Mouse (Mus musculus): ENCODE results near the gene Lysmd4. TPM values are rescaled to one million over a fixed set of nuclear protein-coding genes. Genes with fewer than 3 reads are reported as not detected.

Gene Lysmd4
- polyA plus RNA-seq, 1 experiment from 2014 or later: 26.9 TPM

- Histone ChIP-seq H3K27ac (ENCODE audit: low read depth, low read length) (no peak overlapping the region), H3K4me2 (ENCODE audit: low read length) (no peak overlapping the region), H3K36me3 (ENCODE audit: control insufficient read depth, insufficient read depth, low read length) (no peaks in the 10 kb centered on the region), H3K27me3 (replicated peaks; ENCODE audit: control insufficient read depth, insufficient read depth, low read length) (no peaks in the 10 kb centered on the region), H3K4me3 (ENCODE audit: low read depth, low read length) (no peak overlapping the region), H3K9ac (ENCODE audit: low read length) (no peak overlapping the region), H3K9me3 (replicated peaks; ENCODE audit: control insufficient read depth, low read length) (no peaks in the 10 kb centered on the region), H3K4me1 (ENCODE audit: control insufficient read depth, insufficient read depth, low read length) (no peaks in the 10 kb centered on the region)
- WGBS: 73% methylated on average over 6 of the region's 6 CpGs
- ATAC-seq (no peak), DNase-seq (ENCODE audit: low spot score) (no peak)
Observed at GRCm38 (mm10) chr7:67210004-67210833, 12.1 kb upstream of the Lysmd4 start.

GRCm38 (mm10) chr7:67211341-67211740, 11.0 kb upstream of the Lysmd4 start:
- H3K4me3 ChIP-seq (ENCODE audit: low read depth, low read length): no peak overlapping the region
- WGBS: 68% methylated on average over 6 of the region's 6 CpGs
- no peaks in the 10 kb centered on the region for H3K27me3 ChIP-seq (replicated peaks; ENCODE audit: control insufficient read depth, insufficient read depth, low read length)
- no peak overlapping the region for H3K27ac ChIP-seq (ENCODE audit: low read depth, low read length)
- ATAC-seq: no peak
- no peaks in the 10 kb centered on the region for H3K9me3 ChIP-seq (replicated peaks; ENCODE audit: control insufficient read depth, low read length)
- no peaks in the 10 kb centered on the region for H3K36me3 ChIP-seq (ENCODE audit: control insufficient read depth, insufficient read depth, low read length)
- no peak overlapping the region for H3K4me2 ChIP-seq (ENCODE audit: low read length)
- no peak for DNase-seq (ENCODE audit: low spot score)
- H3K4me1 ChIP-seq (ENCODE audit: control insufficient read depth, insufficient read depth, low read length): no peaks in the 10 kb centered on the region
- no peak overlapping the region for H3K9ac ChIP-seq (ENCODE audit: low read length)

- no peak overlapping the region for H3K27ac ChIP-seq (ENCODE audit: low read depth, low read length)
- H3K9me3 ChIP-seq (replicated peaks; ENCODE audit: control insufficient read depth, low read length): no peaks in the 10 kb centered on the region
- H3K4me3 ChIP-seq (ENCODE audit: low read depth, low read length): no peak overlapping the region
- DNase-seq (ENCODE audit: low spot score): no peak
- ATAC-seq: no peak
- H3K36me3 ChIP-seq (ENCODE audit: control insufficient read depth, insufficient read depth, low read length): no peaks in the 10 kb centered on the region
- no peak overlapping the region for H3K9ac ChIP-seq (ENCODE audit: low read length)
- no peaks in the 10 kb centered on the region for H3K4me1 ChIP-seq (ENCODE audit: control insufficient read depth, insufficient read depth, low read length)
- H3K27me3 ChIP-seq (replicated peaks; ENCODE audit: control insufficient read depth, insufficient read depth, low read length): no peaks in the 10 kb centered on the region
- H3K4me2 ChIP-seq (ENCODE audit: low read length): no peak overlapping the region
- WGBS: 58% methylated on average over 4 of the region's 4 CpGs
Observed at GRCm38 (mm10) chr7:67211971-67212370, 10.4 kb upstream of the Lysmd4 start.

- ATAC-seq: no peak
- Histone ChIP-seq H3K4me1 (ENCODE audit: control insufficient read depth, insufficient read depth, low read length) (no peaks in the 10 kb centered on the region), H3K4me3 (ENCODE audit: low read depth, low read length) (no peak overlapping the region), H3K9ac (ENCODE audit: low read length) (no peak overlapping the region), H3K27ac (ENCODE audit: low read depth, low read length) (no peak overlapping the region), H3K36me3 (ENCODE audit: control insufficient read depth, insufficient read depth, low read length) (no peaks in the 10 kb centered on the region), H3K27me3 (replicated peaks; ENCODE audit: control insufficient read depth, insufficient read depth, low read length) (no peaks in the 10 kb centered on the region), H3K4me2 (ENCODE audit: low read length) (no peak overlapping the region), H3K9me3 (replicated peaks; ENCODE audit: control insufficient read depth, low read length) (no peaks in the 10 kb centered on the region)
- WGBS: 83% methylated on average over 1 of the region's 1 CpGs
- no peak for DNase-seq (ENCODE audit: low spot score)
Observed at GRCm38 (mm10) chr7:67213589-67213988, 8.8 kb upstream of the Lysmd4 start.

- Histone ChIP-seq H3K27me3 (replicated peaks; ENCODE audit: control insufficient read depth, insufficient read depth, low read length) (no peaks in the 10 kb centered on the region), H3K4me1 (ENCODE audit: control insufficient read depth, insufficient read depth, low read length) (no peaks in the 10 kb centered on the region), H3K4me3 (ENCODE audit: low read depth, low read length) (no peak overlapping the region), H3K9me3 (replicated peaks; ENCODE audit: control insufficient read depth, low read length) (no peaks in the 10 kb centered on the region), H3K9ac (ENCODE audit: low read length) (no peak overlapping the region), H3K4me2 (ENCODE audit: low read length) (no peak overlapping the region), H3K36me3 (ENCODE audit: control insufficient read depth, insufficient read depth, low read length) (no peaks in the 10 kb centered on the region), H3K27ac (ENCODE audit: low read depth, low read length) (no peak overlapping the region)
- ATAC-seq: no peak
- WGBS: 87% methylated on average over 6 of the region's 6 CpGs
- DNase-seq (ENCODE audit: low spot score): no peak
Observed at GRCm38 (mm10) chr7:67216351-67216750, 6.0 kb upstream of the Lysmd4 start.

- no peak overlapping the region for H3K27ac ChIP-seq (ENCODE audit: low read depth, low read length)
- WGBS: 74% methylated on average over 3 of the region's 3 CpGs
- H3K36me3 ChIP-seq (ENCODE audit: control insufficient read depth, insufficient read depth, low read length): no peaks in the 10 kb centered on the region
- H3K9ac ChIP-seq (ENCODE audit: low read length): no peak overlapping the region
- H3K4me3 ChIP-seq (ENCODE audit: low read depth, low read length): no peak overlapping the region
- H3K4me2 ChIP-seq (ENCODE audit: low read length): no peak overlapping the region
- H3K4me1 ChIP-seq (ENCODE audit: control insufficient read depth, insufficient read depth, low read length): peaks cover 2% of the 10 kb centered on the region
- H3K27me3 ChIP-seq (replicated peaks; ENCODE audit: control insufficient read depth, insufficient read depth, low read length): no peaks in the 10 kb centered on the region
- DNase-seq (ENCODE audit: low spot score) (peak; percentile 26), ATAC-seq (no peak; the same call in 1 of the 2 replicates)
- no peaks in the 10 kb centered on the region for H3K9me3 ChIP-seq (replicated peaks; ENCODE audit: control insufficient read depth, low read length)
Observed at GRCm38 (mm10) chr7:67217025-67217424, 5.3 kb upstream of the Lysmd4 start.

- WGBS: 93% methylated on average over 15 of the region's 15 CpGs
- Histone ChIP-seq H3K9ac (ENCODE audit: low read length) (no peak overlapping the region), H3K27ac (ENCODE audit: low read depth, low read length) (no peak overlapping the region), H3K4me1 (ENCODE audit: control insufficient read depth, insufficient read depth, low read length) (peaks cover 17% of the 10 kb centered on the region), H3K27me3 (replicated peaks; ENCODE audit: control insufficient read depth, insufficient read depth, low read length) (no peaks in the 10 kb centered on the region), H3K36me3 (ENCODE audit: control insufficient read depth, insufficient read depth, low read length) (0 out of 2 replicates have a peak, but pooled peaks cover 19% of the 10 kb centered on the region), H3K4me3 (ENCODE audit: low read depth, low read length) (no peak overlapping the region), H3K9me3 (replicated peaks; ENCODE audit: control insufficient read depth, low read length) (no peaks in the 10 kb centered on the region), H3K4me2 (ENCODE audit: low read length) (no peak overlapping the region)
- no peak for DNase-seq (ENCODE audit: low spot score)
- no peak for ATAC-seq
Observed at GRCm38 (mm10) chr7:67225943-67226625, 3.7 kb downstream of the Lysmd4 start.

- DNase-seq (ENCODE audit: low spot score): no peak
- H3K36me3 ChIP-seq (ENCODE audit: control insufficient read depth, insufficient read depth, low read length): peaks cover 27% of the 10 kb centered on the region; the same call in 1 of the 2 replicates
- no peaks in the 10 kb centered on the region for H3K27me3 ChIP-seq (replicated peaks; ENCODE audit: control insufficient read depth, insufficient read depth, low read length)
- H3K27ac ChIP-seq (ENCODE audit: low read depth, low read length): no peak overlapping the region
- no peaks in the 10 kb centered on the region for H3K9me3 ChIP-seq (replicated peaks; ENCODE audit: control insufficient read depth, low read length)
- WGBS: 68% methylated on average over 1 of the region's 1 CpGs
- no peak overlapping the region for H3K4me3 ChIP-seq (ENCODE audit: low read depth, low read length)
- no peak overlapping the region for H3K4me2 ChIP-seq (ENCODE audit: low read length)
- peaks cover 14% of the 10 kb centered on the region for H3K4me1 ChIP-seq (ENCODE audit: control insufficient read depth, insufficient read depth, low read length)
- no peak for ATAC-seq
- H3K9ac ChIP-seq (ENCODE audit: low read length): no peak overlapping the region
Observed at GRCm38 (mm10) chr7:67227538-67227937, 5.2 kb downstream of the Lysmd4 start.

GRCm38 (mm10) chr7:67228390-67228789, 6.0 kb downstream of the Lysmd4 start:
- no peaks in the 10 kb centered on the region for H3K27me3 ChIP-seq (replicated peaks; ENCODE audit: control insufficient read depth, insufficient read depth, low read length)
- peaks cover 7% of the 10 kb centered on the region for H3K4me1 ChIP-seq (ENCODE audit: control insufficient read depth, insufficient read depth, low read length)
- peaks cover 31% of the 10 kb centered on the region; the same call in 1 of the 2 replicates for H3K36me3 ChIP-seq (ENCODE audit: control insufficient read depth, insufficient read depth, low read length)
- no peak overlapping the region for H3K27ac ChIP-seq (ENCODE audit: low read depth, low read length)
- H3K9ac ChIP-seq (ENCODE audit: low read length): no peak overlapping the region
- DNase-seq (ENCODE audit: low spot score): no peak
- H3K4me3 ChIP-seq (ENCODE audit: low read depth, low read length): no peak overlapping the region
- H3K4me2 ChIP-seq (ENCODE audit: low read length): no peak overlapping the region
- ATAC-seq: no peak
- H3K9me3 ChIP-seq (replicated peaks; ENCODE audit: control insufficient read depth, low read length): no peaks in the 10 kb centered on the region
- WGBS: 58% methylated on average over 3 of the region's 3 CpGs
